Mouse (Mus musculus) liver, embryonic 11.5 days (tissue): ENCODE data around the gene AI661453. TPM values are rescaled to one million over a fixed set of nuclear protein-coding genes. Genes with fewer than 3 reads are reported as not detected.

Source experiments
- ATAC-seq: fragments of 200-750 bp; cut with Nextera tagmentation; replicated peaks from 2 replicates; pipeline ENCODE4 v1.8.0; 2017; ENCODE audit warnings: moderate number of reproducible peaks, mild to moderate bottlenecking, moderate TSS enrichment, moderate library complexity; ENCODE audit not compliant: low FRiP score
- DNase-seq: peaks from one replicate; pipeline ENCODE4 v3.0.0-alpha.2; 2017; ENCODE audit warnings: low spot score
- H3K27ac ChIP-seq: fragments of 300-500 bp; sonication (generic); 2 replicates; pipeline ENCODE4 v1.5.1; 2014; ENCODE audit warnings: mild to moderate bottlenecking, low read depth, low read length, control low read depth
- H3K27me3 ChIP-seq: fragments of 300-500 bp; sonication (generic); replicated peaks from 2 replicates; pipeline ENCODE4 v1.6.1; 2014; ENCODE audit warnings: low read length, mixed read lengths; ENCODE audit not compliant: control insufficient read depth, insufficient read depth
- H3K36me3 ChIP-seq: fragments of 300-500 bp; sonication (generic); 2 replicates; pipeline ENCODE4 v1.6.1; 2014; ENCODE audit warnings: mild to moderate bottlenecking, low read length, moderate library complexity, mixed read lengths; ENCODE audit not compliant: control insufficient read depth, insufficient read depth
- H3K4me1 ChIP-seq: fragments of 300-500 bp; sonication (generic); replicated peaks from 2 replicates; pipeline ENCODE4 v1.6.1; 2014; ENCODE audit warnings: low read length, mixed read lengths; ENCODE audit not compliant: control insufficient read depth, insufficient read depth
- H3K4me2 ChIP-seq: fragments of 300-500 bp; sonication (generic); 2 replicates; pipeline ENCODE4 v1.6.1; 2014; ENCODE audit warnings: mild to moderate bottlenecking, control low read depth, moderate library complexity
- H3K4me3 ChIP-seq: fragments of 300-500 bp; sonication (generic); 2 replicates; pipeline ENCODE4 v1.5.1; 2014; ENCODE audit warnings: low read depth, low read length, control low read depth
- H3K9ac ChIP-seq: fragments of 300-500 bp; sonication (generic); 2 replicates; pipeline ENCODE4 v1.6.1; 2014; ENCODE audit warnings: low read depth, low read length, control low read depth
- H3K9me3 ChIP-seq: fragments of 300-500 bp; sonication (generic); 2 replicates; pipeline ENCODE4 v1.6.1; 2016; ENCODE audit warnings: low read length, inconsistent platforms, mixed read lengths; ENCODE audit not compliant: control insufficient read depth
- WGBS: fragments of 180-500 bp; shearing (Covaris S2); extraction: QIAGEN DNeasy Blood & Tissue Kit; methylation state at CpG from one replicate; pipeline ENCODE4 v1.1.7; 2014; 5-methylcytosine and 5-hydroxymethylcytosine counted together
- polyA plus RNA-seq: library from polyadenylated mRNA; unstranded; fragments of >200 nt; fragmentation: Nextera tagmentation; extraction: Ambion mirVana; gene quantifications from 2 replicates; pipeline ENCODE4 v1.2.1, GENCODE M21; 2014

The AI661453 gene
- polyA plus RNA-seq, 1 experiment from 2014 or later = 0.23 TPM

GRCm38 (mm10) chr17:47512956-47513775 is 76.8 kb downstream of the AI661453 start:
- peak overlapping the region; percentile 16; the same call in 1 of the 2 replicates for H3K27ac ChIP-seq
- no peak overlapping the region for H3K4me2 ChIP-seq
- 64% methylated on average over 10 of the region's 10 CpGs for WGBS
- H3K27me3 ChIP-seq = no peaks in the 10 kb centered on the region
- ATAC-seq (no peak), DNase-seq (no peak)
- H3K4me3 ChIP-seq = no peak overlapping the region
- H3K9me3 ChIP-seq = no peaks in the 10 kb centered on the region
- no peaks in the 10 kb centered on the region for H3K36me3 ChIP-seq
- H3K4me1 ChIP-seq = peaks cover 33% of the 10 kb centered on the region
- H3K9ac ChIP-seq = peak overlapping the region; percentile 3; the same call in 1 of the 2 replicates

GRCm38 (mm10) chr17:47515180-47515844 is 78.9 kb downstream of the AI661453 start:
- Histone ChIP-seq H3K4me2 (no peak overlapping the region), H3K9ac (no peak overlapping the region), H3K27ac (no peak overlapping the region), H3K36me3 (no peaks in the 10 kb centered on the region), H3K4me1 (peaks cover 34% of the 10 kb centered on the region), H3K4me3 (no peak overlapping the region), H3K27me3 (no peaks in the 10 kb centered on the region), H3K9me3 (no peaks in the 10 kb centered on the region)
- WGBS = 62% methylated on average over 7 of the region's 7 CpGs
- ATAC-seq (no peak), DNase-seq (no peak)

GRCm38 (mm10) chr17:47516232-47516631 is 79.8 kb downstream of the AI661453 start:
- Histone ChIP-seq H3K4me3 (no peak overlapping the region), H3K27ac (no peak overlapping the region), H3K9ac (no peak overlapping the region), H3K27me3 (no peaks in the 10 kb centered on the region), H3K9me3 (no peaks in the 10 kb centered on the region), H3K4me1 (peaks cover 37% of the 10 kb centered on the region), H3K36me3 (no peaks in the 10 kb centered on the region), H3K4me2 (no peak overlapping the region)
- 98% methylated on average over 3 of the region's 3 CpGs for WGBS
- ATAC-seq (no peak), DNase-seq (no peak)

DNA sequence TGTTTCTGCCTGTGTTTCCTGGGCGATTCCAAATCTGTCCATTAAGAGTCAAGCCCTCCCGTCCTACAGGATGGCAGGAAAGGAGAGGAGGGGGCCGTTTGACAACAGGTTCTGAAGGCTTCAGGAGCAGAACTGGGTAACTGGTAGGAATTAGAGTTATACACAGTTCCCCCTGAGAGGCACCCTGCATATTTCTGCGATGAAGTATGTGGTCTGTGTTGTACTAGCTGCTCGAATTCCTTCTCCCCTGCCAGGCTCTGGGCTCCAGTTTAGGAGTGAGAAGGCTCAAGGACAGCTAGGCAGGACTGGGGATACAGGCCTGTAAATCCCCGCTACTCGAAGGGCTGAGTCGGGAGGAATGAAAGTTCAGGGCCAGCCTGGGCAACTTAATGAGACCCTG is 81.8 kb downstream of the AI661453 start:
- Histone ChIP-seq H3K9ac (no peak overlapping the region), H3K9me3 (no peaks in the 10 kb centered on the region), H3K27ac (peak overlapping the region; percentile 65; the same call in 1 of the 2 replicates), H3K27me3 (no peaks in the 10 kb centered on the region), H3K4me2 (no peak overlapping the region), H3K4me1 (peaks cover 46% of the 10 kb centered on the region), H3K36me3 (no peaks in the 10 kb centered on the region), H3K4me3 (no peak overlapping the region)
- WGBS = 51% methylated on average over 8 of the region's 8 CpGs
- ATAC-seq (no peak), DNase-seq (no peak)

Other genes starting within 250 kb of the AI661453 start
- gene Mrps10, start 67.7 kb upstream of the AI661453 start, polyA plus RNA-seq = 105 and 114 TPM in 2 replicates
- gene Guca1b, start 51.2 kb upstream of the AI661453 start, polyA plus RNA-seq = 0.43 and 0.60 TPM in 2 replicates
- 1.0 and 1.6 TPM in 2 replicates for gene Guca1a, start 36.0 kb upstream of the AI661453 start, polyA plus RNA-seq
- gene 1700001C19Rik, start 761 bp downstream of the AI661453 start, polyA plus RNA-seq = 0.52 and 0.96 TPM in 2 replicates
- gene Taf8, start 65.7 kb downstream of the AI661453 start, polyA plus RNA-seq = 20.7 and 21.3 TPM in 2 replicates
- 525 and 530 TPM in 2 replicates for gene Ccnd3, start 68.4 kb downstream of the AI661453 start, polyA plus RNA-seq
- gene Bysl, start 174.9 kb downstream of the AI661453 start, polyA plus RNA-seq = 43.1 and 45.9 TPM in 2 replicates
- 48.9 and 53.3 TPM in 2 replicates for gene Med20, start 175.0 kb downstream of the AI661453 start, polyA plus RNA-seq
- 1.5 and 2.5 TPM in 2 replicates for gene Gm20517, start 175.0 kb downstream of the AI661453 start, polyA plus RNA-seq
- 4.1 and 4.8 TPM in 2 replicates for gene Usp49, start 194.1 kb downstream of the AI661453 start, polyA plus RNA-seq